Mouse (Mus musculus) monocyte, adult 5-6 weeks (primary cell): Measurements from ENCODE around the gene C1ql3. TPM values are rescaled to one million over a fixed set of nuclear protein-coding genes. Genes with fewer than 3 reads are reported as not detected.

Experiments
- ATAC-seq: fragments of 153-309, 156-312 bp; replicated peaks from 2 replicates; pipeline ENCODE4 v1.8.0; 2017; ENCODE audit warnings: mild to moderate bottlenecking; ENCODE audit not compliant: low TSS enrichment, insufficient number of reproducible peaks, severe bottlenecking, poor library complexity, low FRiP score
- total RNA-seq: library from RNA; stranded (forward); fragments of 200-1000, 200-491, 200-594 nt; gene quantifications from 3 replicates; pipeline ENCODE4 v1.2.3, GENCODE M21; 2017

The C1ql3 gene
- total RNA-seq, 1 experiment from 2014 or later = not detected

GRCm38 (mm10) chr2:12970049-12970724 lies 41.4 kb downstream of the C1ql3 start:
- ATAC-seq = no peak

GRCm38 (mm10) chr2:12956703-12957424 lies 54.7 kb downstream of the C1ql3 start:
- no peak for ATAC-seq

Other genes with a start within 250 kb of the C1ql3 start
- gene Pter, start 87.8 kb downstream of the C1ql3 start, total RNA-seq = 0.97 to 2.8 TPM (median 2.0 TPM) in 3 replicates